Mouse (Mus musculus) neural tube, embryonic 11.5 days (tissue): ENCODE measurements around the gene Gal3st2. TPM values are rescaled to one million over a fixed set of nuclear protein-coding genes. Genes with fewer than 3 reads are reported as not detected.
"Not testable (repeated sequence)": the region's sequence is repeated elsewhere in the genome, so short reads cannot be mapped to it uniquely, and the experiment has no call there.

Experiments
- ATAC-seq: fragments of 200-750 bp; cut with Nextera tagmentation; 2 replicates; pipeline ENCODE4 v1.8.0; 2017; ENCODE audit warnings: moderate number of reproducible peaks, mild to moderate bottlenecking, moderate TSS enrichment, moderate library complexity; ENCODE audit not compliant: insufficient read depth, low FRiP score, low TSS enrichment
- DNase-seq: peaks from one replicate; pipeline ENCODE4 v3.0.0-alpha.2; 2015; ENCODE audit warnings: low spot score
- H3K27ac ChIP-seq: fragments of 300-500 bp; sonication (generic); 2 replicates; pipeline ENCODE4 v1.5.1; 2014; ENCODE audit warnings: low read depth, mild to moderate bottlenecking, low read length
- H3K27me3 ChIP-seq: fragments of 300-500 bp; sonication (generic); 2 replicates; pipeline ENCODE4 v1.6.1; 2014; ENCODE audit warnings: mild to moderate bottlenecking, low read length, mixed read lengths; ENCODE audit not compliant: control insufficient read depth, insufficient read depth
- H3K36me3 ChIP-seq: fragments of 300-500 bp; sonication (generic); 2 replicates; pipeline ENCODE4 v1.6.1; 2014; ENCODE audit warnings: mild to moderate bottlenecking, low read length, moderate library complexity, mixed read lengths; ENCODE audit not compliant: control insufficient read depth, insufficient read depth
- H3K4me1 ChIP-seq: fragments of 300-500 bp; sonication (generic); 2 replicates; pipeline ENCODE4 v1.6.1; 2014; ENCODE audit warnings: low read length, mixed read lengths; ENCODE audit not compliant: control insufficient read depth, insufficient read depth
- H3K4me2 ChIP-seq: fragments of 300-500 bp; sonication (generic); 2 replicates; pipeline ENCODE4 v1.6.1; 2014; ENCODE audit warnings: low read depth, mild to moderate bottlenecking, moderate library complexity
- H3K4me3 ChIP-seq: fragments of 300-500 bp; sonication (generic); 2 replicates; pipeline ENCODE4 v1.5.1; 2014; ENCODE audit warnings: low read depth, low read length
- H3K9ac ChIP-seq: fragments of 300-500 bp; sonication (generic); 2 replicates; pipeline ENCODE4 v1.6.1; 2014; ENCODE audit warnings: mild to moderate bottlenecking, low read length
- H3K9me3 ChIP-seq: fragments of 300-500 bp; sonication (generic); 2 replicates; pipeline ENCODE4 v1.6.1; 2016; ENCODE audit warnings: low read length; ENCODE audit not compliant: control insufficient read depth
- WGBS: fragments of 180-500 bp; shearing (Covaris S2); extraction: QIAGEN DNeasy Blood & Tissue Kit; methylation state at CpG from one replicate; pipeline ENCODE4 v1.1.7; 2014; 5-methylcytosine and 5-hydroxymethylcytosine counted together
- polyA plus RNA-seq: library from polyadenylated mRNA; unstranded; fragments of >200 nt; fragmentation: Nextera tagmentation; extraction: Ambion mirVana; gene quantifications from 2 replicates; pipeline ENCODE4 v1.2.1, GENCODE M21; 2014

The Gal3st2 gene
- polyA plus RNA-seq, 1 experiment from 2014 or later = not detected

- WGBS = 73% methylated on average over 2 of the region's 2 CpGs
- not testable (repeated sequence) for H3K4me3 ChIP-seq, H3K4me2 ChIP-seq, H3K4me1 ChIP-seq, H3K9me3 ChIP-seq, H3K27ac ChIP-seq, H3K9ac ChIP-seq, H3K36me3 ChIP-seq, H3K27me3 ChIP-seq, ATAC-seq, DNase-seq
Measured at GRCm38 (mm10) chr1:93923098-93923497, 62.0 kb downstream of the Gal3st2 start.

Other genes starting within 250 kb of the Gal3st2 start
- gene Stk25, start 202.6 kb upstream of the Gal3st2 start, polyA plus RNA-seq = 236 and 251 TPM in 2 replicates
- 32.2 and 32.3 TPM in 2 replicates for gene Bok, start 175.6 kb upstream of the Gal3st2 start, polyA plus RNA-seq
- gene Atg4b, start 109.8 kb upstream of the Gal3st2 start, polyA plus RNA-seq = 84.1 and 99.4 TPM in 2 replicates
- gene Thap4, start 106.4 kb upstream of the Gal3st2 start, polyA plus RNA-seq = 38.0 and 42.3 TPM in 2 replicates
- gene Dtymk, start 59.4 kb upstream of the Gal3st2 start, polyA plus RNA-seq = 199 and 216 TPM in 2 replicates
- gene Ing5, start 57.3 kb upstream of the Gal3st2 start, polyA plus RNA-seq = 16.1 and 17.1 TPM in 2 replicates
- 11.7 and 13.0 TPM in 2 replicates for gene D2hgdh, start 36.4 kb upstream of the Gal3st2 start, polyA plus RNA-seq
- gene Gal3st2b, start 57.0 kb downstream of the Gal3st2 start, polyA plus RNA-seq = not detected in 2 replicates
- not detected in 2 replicates for gene Gal3st2c, start 129.2 kb downstream of the Gal3st2 start, polyA plus RNA-seq
- gene Neu4, start 159.1 kb downstream of the Gal3st2 start, polyA plus RNA-seq = not detected in 2 replicates
- gene Pdcd1, start 191.2 kb downstream of the Gal3st2 start, polyA plus RNA-seq = not detected in 2 replicates